Mouse (Mus musculus) right cerebral cortex, postnatal 25 days (tissue): ENCODE data around the gene Atp23.
"Not testable (repeated sequence)": the region's sequence is repeated elsewhere in the genome, so short reads cannot be mapped to it uniquely, and the experiment has no call there.

Experiments
- DNase-seq: peaks from one replicate; pipeline ENCODE4 v3.0.0; 2022

Atp23 gene

DNA sequence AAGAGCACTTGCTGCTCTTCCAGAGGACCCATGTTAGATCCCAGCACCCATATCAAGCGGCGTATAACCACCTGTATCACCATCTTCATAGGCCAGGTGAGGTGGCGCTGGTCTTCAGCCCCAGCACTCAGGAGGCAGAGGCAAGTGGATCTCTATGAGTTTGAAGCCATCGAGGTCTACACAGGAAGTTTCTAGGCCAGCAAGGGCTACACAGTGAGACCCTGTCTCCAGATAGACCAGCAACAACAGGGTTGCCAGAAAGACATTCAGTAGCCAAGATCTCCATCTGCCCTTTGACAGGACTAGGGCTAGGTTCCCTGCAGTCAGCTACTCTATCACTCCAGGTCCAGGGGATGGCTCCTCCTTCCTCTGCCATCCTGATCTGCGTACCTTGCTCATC is 5.7 kb upstream of the Atp23 start:
- no peak for DNase-seq

- peak; percentile 91 for DNase-seq
These were observed 4.5 kb upstream of the Atp23 start for GRCm38 (mm10) chr10:126905650-126906075.

- no peak for DNase-seq
These were observed 3.9 kb upstream of the Atp23 start for GRCm38 (mm10) chr10:126905086-126905485.

DNA sequence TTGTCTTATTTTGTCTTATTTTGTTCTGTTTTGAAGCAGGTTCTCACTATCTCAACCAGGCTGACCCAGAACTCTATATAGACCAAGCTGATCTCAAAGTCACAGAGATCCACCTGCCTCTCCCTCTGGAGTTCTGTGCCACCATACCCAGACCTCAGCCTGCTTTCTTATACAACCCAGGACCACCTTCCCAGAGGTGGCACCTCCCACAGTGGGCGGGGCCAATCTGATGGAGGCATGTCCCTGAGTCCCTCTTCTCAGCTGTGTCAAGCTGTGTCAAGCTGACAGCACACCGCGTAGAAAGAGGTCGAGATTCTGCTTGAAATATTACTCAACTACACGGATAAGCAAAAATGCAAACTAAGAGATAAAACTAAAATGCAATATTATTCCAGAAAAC is 3.1 kb upstream of the Atp23 start:
- DNase-seq, result no peak

- no peak for DNase-seq
These were observed 311 bp upstream of the Atp23 start for GRCm38 (mm10) chr10:126901488-126901843.

- no peak for DNase-seq
These were observed 5.3 kb downstream of the Atp23 start for GRCm38 (mm10) chr10:126895891-126896290.

- no peak for DNase-seq
These were observed 7.1 kb downstream of the Atp23 start for GRCm38 (mm10) chr10:126894061-126894460.

- no peak for DNase-seq
These were observed 8.0 kb downstream of the Atp23 start for GRCm38 (mm10) chr10:126893145-126893544.

GRCm38 (mm10) chr10:126873755-126874154 is 27.4 kb downstream of the Atp23 start:
- no peak for DNase-seq

DNA sequence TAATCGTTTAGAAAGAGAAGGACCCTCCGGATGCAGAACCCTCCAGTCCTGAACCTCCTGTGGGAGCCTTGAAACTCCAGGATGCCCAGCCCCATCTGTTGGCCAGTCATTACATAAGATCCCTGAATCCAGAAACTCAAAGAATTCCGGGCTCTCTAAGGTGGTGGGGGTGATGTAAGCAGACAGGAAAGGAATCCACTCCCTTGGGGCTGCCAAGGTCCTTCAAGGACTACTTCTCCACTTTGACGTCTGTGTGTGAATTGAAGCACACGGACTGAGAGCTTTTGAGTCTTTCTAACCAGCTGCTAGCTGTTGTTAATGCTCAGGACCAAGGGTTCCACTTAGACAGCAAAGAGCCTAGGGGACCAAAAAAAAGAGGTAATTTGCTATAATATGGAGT is 28.9 kb downstream of the Atp23 start:
- no peak for DNase-seq

GRCm38 (mm10) chr10:126869372-126870318 is 31.5 kb downstream of the Atp23 start:
- DNase-seq, result peak; percentile 78

DNA sequence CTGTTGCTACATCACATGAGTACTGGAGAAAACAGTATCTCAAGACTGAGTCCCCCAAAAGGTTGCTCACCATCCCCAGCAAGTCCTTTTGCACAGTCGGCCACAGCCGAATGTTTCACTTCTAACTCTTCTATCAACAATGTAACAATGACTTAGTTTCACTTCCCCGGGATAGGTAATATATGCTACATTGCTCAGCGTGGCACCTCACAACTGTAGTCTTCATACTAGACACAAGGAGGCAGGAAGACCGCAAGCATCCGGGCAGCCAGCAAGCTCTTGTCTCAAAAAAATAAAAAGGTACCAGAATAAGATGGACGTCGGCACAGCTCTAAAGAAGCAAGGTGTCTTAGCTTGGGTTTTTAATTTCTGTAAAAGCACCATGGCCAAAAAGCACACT is 35.9 kb downstream of the Atp23 start:
- no peak for DNase-seq

DNA sequence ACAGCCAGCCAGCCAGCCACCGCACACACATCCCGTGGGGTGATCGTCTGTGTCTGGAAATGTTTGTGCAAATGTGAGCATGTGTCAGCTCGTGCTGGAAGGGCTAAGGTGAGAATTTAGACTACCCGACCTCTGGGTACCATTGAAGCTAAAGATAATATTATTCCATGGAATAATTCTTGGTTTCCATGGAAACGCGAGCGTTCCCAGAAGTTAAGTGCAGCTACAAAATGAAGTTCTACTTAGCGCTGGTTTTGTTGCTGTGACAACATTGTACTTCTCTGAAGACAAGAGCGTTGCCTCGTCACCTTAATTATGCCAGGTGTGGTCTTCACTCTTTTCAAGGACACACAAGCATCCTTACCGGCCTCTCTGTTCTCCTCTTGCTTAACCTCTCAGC is 39.0 kb downstream of the Atp23 start:
- no peak for DNase-seq

DNA sequence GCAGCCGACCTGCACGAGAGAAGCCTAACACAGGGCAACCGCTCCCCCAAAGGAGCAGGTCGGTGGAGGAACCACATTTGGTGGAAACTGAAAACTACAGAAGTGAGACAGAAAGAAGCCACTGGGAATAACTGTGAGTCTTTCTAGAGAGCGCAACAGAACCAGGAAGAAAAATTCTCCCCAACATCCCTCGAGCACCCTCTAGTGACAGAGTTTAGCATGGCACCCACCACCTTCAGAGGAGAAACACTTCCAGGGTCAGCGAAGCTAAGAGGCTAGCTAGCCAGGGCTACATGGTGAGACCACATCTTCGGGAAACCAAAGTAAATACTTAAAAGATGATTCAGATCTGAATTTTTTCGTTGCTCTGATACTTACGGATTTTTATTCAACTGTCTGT is 47.9 kb downstream of the Atp23 start:
- DNase-seq, result peak; percentile 22

DNA sequence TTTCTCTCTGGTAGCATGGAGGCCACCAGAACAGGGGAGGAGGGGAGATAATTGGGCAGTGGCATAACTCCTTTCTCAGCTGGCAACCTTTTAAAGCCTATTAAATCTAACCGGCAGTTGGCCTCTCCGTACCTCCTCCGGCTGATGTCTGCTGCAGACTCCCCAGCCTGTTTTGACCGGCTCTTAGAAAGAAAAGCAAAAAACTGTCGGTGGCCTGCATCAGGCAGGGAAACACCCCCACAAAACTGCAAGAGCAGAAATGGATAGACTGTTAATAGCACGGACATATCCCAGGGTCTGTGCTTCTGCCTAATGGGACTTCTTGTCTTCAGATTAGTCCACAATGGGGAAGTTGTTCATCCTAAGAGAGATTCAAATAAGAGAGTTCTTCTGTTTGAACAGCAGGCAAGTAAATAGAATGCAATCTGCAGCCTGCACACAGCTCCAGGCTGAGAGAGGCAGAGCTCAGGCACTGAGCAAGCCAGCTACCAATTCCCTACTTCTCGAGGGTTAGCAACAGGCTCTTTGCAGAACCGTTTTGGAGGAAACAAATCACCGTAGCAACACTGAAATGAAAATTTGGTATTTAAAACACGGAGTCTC is 55.7 kb downstream of the Atp23 start:
- DNase-seq, result peak; percentile 43

DNA sequence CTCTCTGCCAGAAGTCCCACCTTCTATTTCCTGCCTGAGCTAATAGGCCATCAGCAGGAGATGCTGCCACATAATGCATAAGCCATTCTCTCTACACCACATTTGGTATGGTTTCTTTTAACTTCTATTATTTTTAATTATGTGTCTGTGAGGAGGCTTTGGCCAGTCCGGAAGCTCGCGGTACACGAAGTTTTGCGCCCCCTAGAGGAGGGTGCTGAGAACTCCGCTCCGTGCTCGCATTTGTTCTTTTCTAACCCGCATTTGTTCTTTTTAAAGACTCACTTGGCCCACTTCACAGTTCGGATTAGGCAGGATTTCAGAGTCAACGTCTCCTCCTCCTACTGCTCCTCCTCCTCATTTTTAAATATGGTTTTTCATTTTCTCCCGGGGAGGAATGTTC is 56.5 kb downstream of the Atp23 start:
- DNase-seq, result peak; percentile 63

DNA sequence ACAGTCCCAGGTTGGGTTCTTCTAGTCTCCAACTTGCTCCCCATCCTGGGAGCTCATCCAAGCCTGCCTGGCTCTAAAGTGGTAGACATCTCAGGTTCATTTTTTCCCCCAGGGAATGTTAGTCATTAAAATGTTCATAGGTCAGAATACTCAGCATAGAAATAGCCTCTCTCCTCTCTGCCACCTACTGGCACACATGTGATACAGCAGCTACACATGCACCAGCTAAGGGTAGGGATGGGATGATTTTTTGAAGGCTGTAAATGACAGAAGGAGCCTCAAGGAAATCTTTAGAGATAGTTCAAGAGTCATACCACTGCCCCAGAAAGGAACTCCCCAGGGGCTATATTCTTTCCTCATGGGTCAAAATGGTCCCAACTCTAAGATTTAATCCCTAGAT is 60.9 kb downstream of the Atp23 start:
- no peak for DNase-seq

GRCm38 (mm10) chr10:126833006-126833405 is 68.1 kb downstream of the Atp23 start:
- no peak for DNase-seq

DNA sequence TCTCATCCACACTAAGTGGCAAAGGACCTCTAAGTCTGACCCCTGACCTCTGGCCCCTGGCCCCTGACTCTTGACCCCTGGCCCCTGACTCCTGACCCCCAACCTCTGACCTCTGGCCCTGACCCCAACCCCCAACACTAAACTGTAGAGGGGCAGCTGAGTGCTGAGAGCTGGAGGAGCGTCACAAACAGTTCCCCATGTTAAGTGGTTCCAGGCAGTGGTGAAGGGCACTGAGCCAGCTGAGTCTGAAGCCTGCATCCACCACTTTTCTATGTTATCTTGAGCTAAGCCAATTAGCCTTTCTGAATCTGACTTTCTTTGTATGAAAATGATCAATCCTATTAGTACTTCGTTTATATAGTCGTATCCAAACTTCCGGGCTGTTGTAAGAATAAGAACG is 69.8 kb downstream of the Atp23 start:
- no peak for DNase-seq

- DNase-seq, result no peak
These were observed 72.5 kb downstream of the Atp23 start for GRCm38 (mm10) chr10:126828618-126829017.

GRCm38 (mm10) chr10:126827941-126828593 is 73.1 kb downstream of the Atp23 start:
- DNase-seq, result no peak

- DNase-seq, result no peak
These were observed 74.2 kb downstream of the Atp23 start for GRCm38 (mm10) chr10:126826982-126827381.

DNA sequence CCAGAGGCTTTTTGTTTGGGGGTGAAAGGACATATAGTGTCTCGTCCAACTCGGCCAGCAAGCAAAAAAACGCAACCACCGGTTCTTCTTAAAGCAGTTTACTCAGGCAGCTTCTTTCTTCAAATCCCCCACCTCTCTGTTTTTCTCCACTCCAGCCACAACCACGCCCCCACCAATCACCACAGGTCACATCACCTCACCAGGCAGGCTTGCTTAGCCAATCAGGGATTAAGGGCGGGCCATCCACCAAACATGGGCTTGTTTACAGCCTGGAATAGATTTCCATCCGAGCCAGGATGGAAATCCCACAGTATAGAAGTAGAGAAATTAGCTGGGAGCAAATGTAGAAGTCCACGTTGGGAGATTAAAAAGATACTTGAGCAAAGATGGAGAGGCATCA is 74.9 kb downstream of the Atp23 start:
- DNase-seq, result not testable (repeated sequence)

GRCm38 (mm10) chr10:126822418-126822817 is 78.7 kb downstream of the Atp23 start:
- DNase-seq, result no peak
